Mouse (Mus musculus): ENCODE measurements at regions not wholly inside any gene's neighbourhood (a gene's known extent, or its start where the extent isn't known, plus 50 kb on each side); places are given as distances from the start of the nearest gene placed in this dataset.

GRCm38 (mm10) chr14:46221897-46222669, 157.1 kb upstream of the Gm15217 start:
- in situ Hi-C loops (cut with MboI, MseI) = no loop called here

GRCm38 (mm10) chr14:46223008-46223407, 156.2 kb upstream of the Gm15217 start:
- in situ Hi-C loops (cut with MboI, MseI) = no loop called here

- in situ Hi-C loops (cut with MboI, MseI) = no loop called here
Measured at GRCm38 (mm10) chr14:46224421-46224950, 154.7 kb upstream of the Gm15217 start.

GRCm38 (mm10) chr14:46225851-46226608, 153.2 kb upstream of the Gm15217 start:
- in situ Hi-C loops (cut with MboI, MseI) = no loop called here

- in situ Hi-C loops (cut with MboI, MseI) = no loop called here
Measured at GRCm38 (mm10) chr14:46234040-46234439, 145.2 kb upstream of the Gm15217 start.

- in situ Hi-C loops (cut with MboI, MseI) = no loop called here
Measured at GRCm38 (mm10) chr14:46234835-46235234, 144.4 kb upstream of the Gm15217 start.

GRCm38 (mm10) chr14:46240046-46240800, 139.0 kb upstream of the Gm15217 start:
- in situ Hi-C loops (cut with MboI, MseI) = no loop called here

GRCm38 (mm10) chr14:46240896-46241295, 138.3 kb upstream of the Gm15217 start:
- in situ Hi-C loops (cut with MboI, MseI) = no loop called here

GRCm38 (mm10) chr14:46247491-46248484, 131.4 kb upstream of the Gm15217 start:
- in situ Hi-C loops (cut with MboI, MseI) = no loop called here

GRCm38 (mm10) chr14:46249141-46249540, 130.1 kb upstream of the Gm15217 start:
- in situ Hi-C loops (cut with MboI, MseI) = no loop called here

- in situ Hi-C loops (cut with MboI, MseI) = no loop called here
Measured at GRCm38 (mm10) chr14:46255261-46255660, 124.0 kb upstream of the Gm15217 start.

- in situ Hi-C loops (cut with MboI, MseI) = no loop called here
Measured at GRCm38 (mm10) chr14:46256336-46256735, 122.9 kb upstream of the Gm15217 start.

- in situ Hi-C loops (cut with MboI, MseI) = no loop called here
Measured at GRCm38 (mm10) chr14:46257311-46257710, 121.9 kb upstream of the Gm15217 start.

- in situ Hi-C loops (cut with MboI, MseI) = no loop called here
Measured at GRCm38 (mm10) chr14:46258551-46258950, 120.7 kb upstream of the Gm15217 start.

GRCm38 (mm10) chr14:46260291-46260980, 118.8 kb upstream of the Gm15217 start:
- in situ Hi-C loops (cut with MboI, MseI) = no loop called here

GRCm38 (mm10) chr14:46275455-46275854, 103.8 kb upstream of the Gm15217 start:
- in situ Hi-C loops (cut with MboI, MseI) = no loop called here

- in situ Hi-C loops (cut with MboI, MseI) = no loop called here
Measured at GRCm38 (mm10) chr14:46276926-46277831, 102.0 kb upstream of the Gm15217 start.

GRCm38 (mm10) chr14:46277832-46278611, 101.2 kb upstream of the Gm15217 start:
- in situ Hi-C loops (cut with MboI, MseI) = no loop called here

Measured in T-helper 17 cell (primary cell).